Mouse (Mus musculus): ENCODE data around the gene Asz1. TPM values are rescaled to one million over a fixed set of nuclear protein-coding genes. Genes with fewer than 3 reads are reported as not detected.
A peak's percentile ranks its signal among the peaks of the same experiment; 100 is the strongest.

Asz1 gene
- polyA plus RNA-seq, 1 experiment from 2014 or later = 8.0 TPM

GRCm38 (mm10) chr6:18029746-18030656 lies 78.9 kb downstream of the Asz1 start, which contains the start of gene Wnt2:
Gene Wnt2 (minus strand): TSS chr6:18030585.
- no peaks in the 10 kb centered on the region for H3K36me3 ChIP-seq (ENCODE audit: control insufficient read depth, insufficient read depth, low read length)
- peak within 1 kb of the TSS; percentile 89 for H3K27ac ChIP-seq (ENCODE audit: low read length)
- WGBS = under 1% methylated on average over 47 of the region's 47 CpGs
- H3K4me3 ChIP-seq (ENCODE audit: low read length) = peak within 1 kb of the TSS; percentile 55
- peak; percentile 48 for ATAC-seq (ENCODE audit: low read depth)
- H3K4me2 ChIP-seq (ENCODE audit: low read depth, low read length) = peak within 1 kb of the TSS; percentile 80
- peak within 1 kb of the TSS; percentile 69 for H3K9ac ChIP-seq (ENCODE audit: low read length)
- H3K9me3 ChIP-seq (ENCODE audit: control insufficient read depth, low read length) = no peaks in the 10 kb centered on the region
- peaks cover 34% of the 10 kb centered on the region for H3K27me3 ChIP-seq (ENCODE audit: control insufficient read depth, insufficient read depth, low read depth, low read length)
- H3K4me1 ChIP-seq (replicated peaks; ENCODE audit: control insufficient read depth, insufficient read depth, low read length) = peaks cover 12% of the 10 kb centered on the region

GRCm38 (mm10) chr6:18024133-18024794 lies 84.6 kb downstream of the Asz1 start:
- WGBS = 79% methylated on average over 8 of the region's 8 CpGs
- Histone ChIP-seq H3K4me1 (replicated peaks; ENCODE audit: control insufficient read depth, insufficient read depth, low read length) (no peaks in the 10 kb centered on the region), H3K27ac (ENCODE audit: low read length) (no peak overlapping the region), H3K27me3 (ENCODE audit: control insufficient read depth, insufficient read depth, low read depth, low read length) (peaks cover 6% of the 10 kb centered on the region; the same call in 1 of the 2 replicates), H3K9me3 (ENCODE audit: control insufficient read depth, low read length) (no peaks in the 10 kb centered on the region), H3K4me2 (ENCODE audit: low read depth, low read length) (0 out of 2 replicates have a peak overlapping the region, but pooled peaks have one; percentile 2), H3K4me3 (ENCODE audit: low read length) (no peak overlapping the region), H3K36me3 (ENCODE audit: control insufficient read depth, insufficient read depth, low read length) (no peaks in the 10 kb centered on the region), H3K9ac (ENCODE audit: low read length) (no peak overlapping the region)
- ATAC-seq (ENCODE audit: low read depth) = no peak

DNA sequence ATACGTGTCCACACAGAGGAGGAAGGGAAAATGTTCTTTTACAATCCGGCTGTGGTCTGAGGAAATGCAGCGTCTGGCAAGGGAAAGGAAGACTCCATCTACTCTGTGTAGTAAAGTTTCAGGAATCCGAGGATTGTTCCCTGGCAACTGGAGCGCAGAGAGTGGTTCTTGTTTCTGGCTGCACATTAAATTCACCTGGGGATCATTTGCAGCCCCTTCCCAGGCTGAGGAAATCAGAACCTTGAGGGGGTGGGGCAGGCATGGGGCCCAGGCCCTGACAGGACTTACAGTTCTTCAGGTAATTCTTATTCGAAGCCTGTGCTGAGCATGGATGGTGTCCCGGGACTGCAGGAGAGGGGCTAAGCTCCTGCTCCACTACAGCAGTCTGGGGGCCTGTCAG lies 95.5 kb downstream of the Asz1 start:
- ATAC-seq (ENCODE audit: low read depth) = no peak
- H3K9ac ChIP-seq (ENCODE audit: low read length) = no peak overlapping the region
- no peaks in the 10 kb centered on the region for H3K36me3 ChIP-seq (ENCODE audit: control insufficient read depth, insufficient read depth, low read length)
- no peak overlapping the region for H3K4me2 ChIP-seq (ENCODE audit: low read depth, low read length)
- no peaks in the 10 kb centered on the region for H3K4me1 ChIP-seq (replicated peaks; ENCODE audit: control insufficient read depth, insufficient read depth, low read length)
- H3K4me3 ChIP-seq (ENCODE audit: low read length) = no peak overlapping the region
- no peak overlapping the region for H3K27ac ChIP-seq (ENCODE audit: low read length)
- H3K9me3 ChIP-seq (ENCODE audit: control insufficient read depth, low read length) = no peaks in the 10 kb centered on the region
- WGBS = 72% methylated on average over 7 of the region's 7 CpGs
- H3K27me3 ChIP-seq (ENCODE audit: control insufficient read depth, insufficient read depth, low read depth, low read length) = no peaks in the 10 kb centered on the region

DNA sequence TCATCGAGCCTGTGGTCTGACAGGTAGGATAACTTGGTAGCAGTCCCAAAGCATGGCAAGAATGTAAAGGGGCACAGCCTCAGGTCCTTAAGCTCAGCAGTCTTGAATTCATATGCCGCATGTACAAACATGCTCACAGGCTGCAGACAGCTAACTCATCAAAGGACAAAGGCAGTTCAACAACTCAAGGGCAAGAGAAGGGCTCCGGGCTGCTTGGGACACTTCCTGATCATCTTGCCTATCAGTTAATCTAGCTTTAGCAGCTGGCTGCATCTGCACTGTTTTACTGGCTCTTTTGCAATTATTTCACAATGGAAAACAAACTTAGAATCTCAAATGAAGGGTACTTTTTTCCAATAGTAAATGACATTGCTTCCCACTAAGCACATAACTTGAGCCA lies 101.5 kb downstream of the Asz1 start:
- Histone ChIP-seq H3K36me3 (ENCODE audit: control insufficient read depth, insufficient read depth, low read length) (no peaks in the 10 kb centered on the region), H3K4me3 (ENCODE audit: low read length) (no peak overlapping the region), H3K9ac (ENCODE audit: low read length) (no peak overlapping the region), H3K9me3 (ENCODE audit: control insufficient read depth, low read length) (no peaks in the 10 kb centered on the region), H3K4me2 (ENCODE audit: low read depth, low read length) (no peak overlapping the region), H3K27me3 (ENCODE audit: control insufficient read depth, insufficient read depth, low read depth, low read length) (no peaks in the 10 kb centered on the region), H3K27ac (ENCODE audit: low read length) (peak overlapping the region; percentile 74), H3K4me1 (replicated peaks; ENCODE audit: control insufficient read depth, insufficient read depth, low read length) (no peaks in the 10 kb centered on the region; the same call in 1 of the 2 replicates)
- peak; percentile 93 for ATAC-seq (ENCODE audit: low read depth)
- WGBS = 33% methylated on average over 3 of the region's 3 CpGs

- Histone ChIP-seq H3K9me3 (ENCODE audit: control insufficient read depth, low read length) (no peaks in the 10 kb centered on the region), H3K27me3 (ENCODE audit: control insufficient read depth, insufficient read depth, low read depth, low read length) (no peaks in the 10 kb centered on the region), H3K4me3 (ENCODE audit: low read length) (no peak overlapping the region), H3K4me1 (replicated peaks; ENCODE audit: control insufficient read depth, insufficient read depth, low read length) (no peaks in the 10 kb centered on the region; the same call in 1 of the 2 replicates), H3K9ac (ENCODE audit: low read length) (no peak overlapping the region), H3K4me2 (ENCODE audit: low read depth, low read length) (no peak overlapping the region), H3K36me3 (ENCODE audit: control insufficient read depth, insufficient read depth, low read length) (no peaks in the 10 kb centered on the region), H3K27ac (ENCODE audit: low read length) (no peak overlapping the region)
- ATAC-seq (ENCODE audit: low read depth) = no peak
- WGBS = 77% methylated on average over 6 of the region's 6 CpGs
These were observed 106.8 kb downstream of the Asz1 start for GRCm38 (mm10) chr6:18002065-18002464.

Other genes with a start within 250 kb of the Asz1 start
- 76.8 and 77.2 TPM in 2 replicates for gene Wnt2, start 78.5 kb downstream of the Asz1 start, polyA plus RNA-seq (2015; fragmentation: Nextera tagmentation; extraction: Ambion mirVana)
- 5.7 and 6.4 TPM in 2 replicates for gene Cftr, start 61.6 kb upstream of the Asz1 start, polyA plus RNA-seq (2015; fragmentation: Nextera tagmentation; extraction: Ambion mirVana)